Mouse (Mus musculus): Measurements from ENCODE around the gene Mfap4. TPM values are rescaled to one million over a fixed set of nuclear protein-coding genes. Genes with fewer than 3 reads are reported as not detected.

The Mfap4 gene
- total RNA-seq, 2 experiments from 2014 or later, result 10.2 to 12.2 TPM

DNA sequence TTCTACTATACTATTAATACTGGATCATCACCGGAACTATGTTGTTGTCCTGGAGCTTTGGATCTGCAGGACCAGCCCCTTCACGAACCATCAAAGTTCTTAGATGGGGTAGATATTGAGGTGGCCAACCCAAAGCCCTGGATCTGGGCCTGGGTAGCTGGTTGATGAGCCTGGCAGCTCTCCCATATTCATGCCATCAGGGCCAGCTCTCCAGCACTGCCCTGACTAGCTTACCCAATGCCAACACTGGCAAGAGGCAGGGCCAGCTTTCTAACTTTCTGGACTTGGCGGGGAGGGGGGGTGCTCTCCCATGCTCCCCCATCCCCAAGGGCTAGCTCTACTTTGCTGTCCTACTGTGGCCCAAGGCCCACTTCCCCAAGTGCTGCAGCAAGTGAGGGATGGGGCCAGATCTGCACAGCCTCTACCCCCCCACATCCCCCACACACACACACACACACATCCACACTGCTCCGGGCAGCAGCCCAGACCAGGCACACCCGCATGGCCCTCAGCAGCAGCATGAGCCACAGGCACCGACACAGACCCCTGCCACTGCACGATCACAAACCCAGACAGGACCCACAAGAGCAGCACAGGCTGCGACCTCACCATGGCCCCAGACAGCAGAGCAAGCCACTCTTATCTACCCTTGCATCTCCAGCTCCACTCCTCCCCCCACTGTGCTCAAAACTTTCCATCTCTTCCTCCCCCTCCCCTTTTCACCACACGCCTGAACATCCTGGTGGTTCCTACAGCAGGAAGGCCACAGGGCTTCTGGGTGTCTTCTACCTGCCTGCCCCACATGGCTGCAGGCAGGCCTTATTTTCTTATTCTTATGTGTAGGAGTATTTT is 3.8 kb upstream of the Mfap4 start:
- intact Hi-C loops (cut with DNase I), result no loop called here
- DNase-seq, result peak; percentile 73

DNA sequence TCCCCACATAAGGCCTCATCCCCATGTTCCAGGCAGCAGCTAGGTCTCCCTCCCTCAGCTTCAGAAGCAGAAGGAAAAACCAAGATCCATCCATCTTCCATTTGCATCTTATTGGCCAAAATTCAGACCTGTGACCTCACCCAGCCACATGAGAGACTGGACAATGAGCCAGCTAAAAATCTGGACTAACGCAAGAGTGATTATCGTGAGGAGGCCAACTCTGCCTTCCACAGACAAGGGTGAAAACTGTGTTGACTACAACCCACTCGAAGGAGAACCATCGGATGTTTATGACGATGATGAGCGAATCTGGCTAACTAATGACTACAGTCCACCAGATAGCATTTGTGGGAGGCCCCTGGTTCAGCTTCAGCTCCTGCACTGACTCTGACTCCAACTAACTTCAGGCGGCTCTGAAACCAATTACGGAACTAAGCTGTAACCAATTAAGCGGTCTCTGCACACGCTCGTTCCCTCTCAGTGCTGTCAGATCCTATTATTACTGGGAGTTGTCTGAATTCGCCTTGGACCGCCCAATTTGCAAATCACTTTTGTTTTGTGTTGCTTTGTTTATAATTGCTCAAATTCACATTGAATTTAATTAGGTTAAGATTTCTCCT is 1.9 kb upstream of the Mfap4 start:
- intact Hi-C loops (cut with DNase I), result no loop called here
- no peak for DNase-seq

DNA sequence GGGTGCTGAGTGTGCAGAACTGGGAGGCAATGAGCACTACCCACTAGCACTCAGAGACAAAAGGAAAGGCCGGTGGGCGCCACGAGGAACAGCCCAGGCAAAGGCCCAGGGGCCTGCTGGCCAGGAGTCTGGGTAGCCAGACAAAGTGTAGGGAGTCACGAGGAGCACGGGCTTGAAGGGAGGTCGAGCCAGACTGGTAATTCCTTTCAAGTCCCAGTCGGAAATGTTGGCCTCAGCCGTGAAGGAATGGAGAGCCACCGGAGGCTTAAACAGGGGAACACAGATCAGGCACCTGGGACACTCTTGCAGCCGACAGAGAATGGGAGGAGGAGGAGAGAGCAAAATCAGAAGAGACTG is 997 bp upstream of the Mfap4 start:
- DNase-seq, result peak; percentile 57
- intact Hi-C loops (cut with DNase I), result no loop called here

DNA sequence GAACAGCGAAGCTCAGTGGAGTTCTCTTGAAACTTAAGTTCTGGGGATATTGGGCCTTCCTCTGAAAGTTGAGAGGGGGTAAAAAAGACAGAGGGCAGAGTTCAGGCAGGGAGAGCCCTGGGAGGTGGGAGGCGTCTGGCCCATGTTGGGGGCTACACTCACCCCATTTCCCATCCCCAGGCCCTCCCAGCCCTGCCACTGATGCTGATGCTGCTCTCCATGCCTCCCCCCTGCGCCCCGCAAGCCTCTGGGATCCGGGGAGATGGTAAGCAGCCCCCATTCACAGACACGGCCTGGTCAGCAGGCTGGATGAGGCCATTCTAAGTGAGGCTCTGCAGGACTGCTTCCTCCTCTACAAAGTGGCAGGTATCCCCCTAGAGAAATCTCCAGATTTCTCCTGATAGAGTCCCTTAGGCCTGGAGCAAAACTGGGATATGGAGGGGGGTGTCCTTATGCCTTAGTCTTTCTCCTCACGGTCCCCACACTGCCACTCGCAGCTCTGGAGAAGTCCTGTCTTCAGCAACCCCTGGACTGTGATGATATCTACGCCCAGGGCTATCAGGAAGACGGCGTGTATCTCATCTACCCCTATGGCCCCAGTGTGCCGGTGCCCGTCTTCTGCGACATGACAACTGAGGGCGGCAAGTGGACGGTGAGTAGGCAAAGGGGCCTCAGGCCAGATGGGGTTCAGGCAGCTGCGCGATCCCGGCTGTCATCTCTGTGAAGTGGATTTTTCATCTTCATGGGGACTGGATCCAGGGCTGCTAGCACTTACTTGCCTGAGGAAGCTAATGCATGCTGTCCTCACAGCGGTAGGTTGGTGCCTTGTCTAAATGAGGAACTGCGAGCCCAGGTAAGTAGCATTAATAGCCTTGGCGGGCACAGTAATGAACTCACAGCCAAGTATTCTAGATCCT is 568 bp downstream of the Mfap4 start:
- DNase-seq, result no peak
- intact Hi-C loops (cut with DNase I), result no loop called here

DNA sequence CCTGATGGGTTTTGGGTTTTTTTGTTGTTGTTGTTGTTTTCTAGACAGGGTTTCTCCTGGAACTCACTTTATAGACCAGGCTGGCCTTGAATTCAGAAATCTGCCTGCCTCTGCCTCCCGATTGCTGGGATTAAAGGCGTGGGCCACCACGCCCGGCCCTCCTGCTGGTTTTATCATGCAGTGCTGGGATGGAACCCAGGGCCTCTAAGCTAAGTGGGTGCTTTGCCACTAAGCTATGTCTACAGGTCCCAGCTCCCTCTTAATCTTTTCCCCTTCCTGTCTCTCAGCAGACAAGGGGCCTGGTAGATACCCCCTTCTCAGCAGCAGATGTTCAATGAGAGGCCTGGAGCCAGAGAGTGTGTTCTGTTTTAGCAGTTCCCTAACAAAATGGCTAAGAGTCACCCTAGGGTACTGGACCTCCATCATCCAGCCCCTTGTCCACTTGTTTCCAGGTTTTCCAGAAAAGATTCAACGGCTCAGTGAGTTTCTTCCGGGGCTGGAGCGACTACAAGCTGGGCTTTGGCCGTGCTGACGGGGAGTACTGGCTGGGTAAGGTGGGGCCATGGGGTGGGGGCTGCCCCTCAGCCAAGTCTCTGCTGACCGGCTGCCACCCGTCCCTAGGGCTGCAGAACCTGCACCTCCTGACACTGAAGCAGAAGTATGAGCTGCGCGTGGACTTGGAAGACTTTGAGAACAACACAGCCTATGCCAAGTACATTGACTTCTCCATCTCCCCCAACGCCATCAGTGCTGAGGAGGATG is 1.4 kb downstream of the Mfap4 start:
- peak; percentile 64 for DNase-seq
- intact Hi-C loops (cut with DNase I), result no loop called here

DNA sequence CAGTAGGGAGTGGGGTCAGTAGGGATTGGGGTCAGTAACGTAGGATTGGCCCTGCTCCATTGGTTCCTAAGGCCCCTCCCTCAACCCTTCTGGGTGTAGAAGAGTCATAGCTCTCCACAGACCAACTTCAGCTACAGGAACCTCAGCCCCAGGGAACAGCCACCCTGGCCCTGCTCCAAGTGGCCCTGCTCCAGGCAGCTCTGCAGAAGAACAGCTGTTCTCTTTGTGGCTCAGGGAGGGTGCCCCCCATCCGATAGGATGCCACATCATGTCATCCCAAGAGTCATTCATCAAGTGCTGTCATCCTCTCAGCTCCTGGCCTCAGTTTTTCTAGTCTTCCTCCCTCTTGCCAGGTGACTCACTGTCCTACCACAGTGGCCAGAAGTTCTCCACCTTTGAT is 2.2 kb downstream of the Mfap4 start:
- intact Hi-C loops (cut with DNase I), result no loop called here
- peak; percentile 90 for DNase-seq

DNA sequence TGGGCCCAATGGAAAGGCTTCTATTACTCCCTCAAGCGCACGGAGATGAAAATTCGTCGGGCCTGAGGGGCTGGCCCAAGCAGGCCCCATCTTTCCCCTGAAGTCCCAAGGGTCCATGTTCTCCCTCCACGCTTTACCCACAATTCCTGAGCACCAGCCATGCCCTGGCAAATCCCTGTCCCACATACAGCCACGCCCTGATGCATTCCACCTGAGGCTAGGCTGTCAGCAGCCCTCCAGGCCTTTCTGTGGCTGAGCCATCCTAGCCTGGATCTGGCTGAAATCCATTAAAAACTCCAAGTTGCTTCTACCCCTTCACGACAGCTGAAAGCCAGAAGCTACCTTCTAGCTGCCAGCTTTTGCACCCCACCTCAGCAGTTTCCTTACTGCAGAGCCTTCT is 2.7 kb downstream of the Mfap4 start:
- no peak for DNase-seq
- intact Hi-C loops (cut with DNase I), result no loop called here

DNA sequence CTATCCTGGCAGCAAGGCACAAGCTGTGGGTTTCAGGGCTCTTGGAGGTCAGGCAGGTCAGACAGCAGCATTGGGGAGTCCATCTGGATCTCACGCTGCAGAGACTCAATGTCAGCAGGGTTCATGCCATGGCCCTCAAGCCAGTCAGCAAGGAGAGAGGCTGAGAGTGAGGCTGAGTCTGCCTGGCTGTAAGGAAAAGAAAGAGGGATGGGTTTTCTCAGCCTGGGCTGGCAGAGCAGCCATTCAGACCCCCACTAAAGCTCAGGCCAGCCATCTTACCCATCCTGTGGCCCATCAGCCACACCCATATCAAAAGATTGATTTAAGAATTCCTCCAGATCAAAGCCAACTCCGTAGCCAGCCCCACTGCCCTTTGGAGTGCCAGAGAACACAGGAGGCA is 3.9 kb downstream of the Mfap4 start:
- DNase-seq, result no peak
- intact Hi-C loops (cut with DNase I), result no loop called here

DNA sequence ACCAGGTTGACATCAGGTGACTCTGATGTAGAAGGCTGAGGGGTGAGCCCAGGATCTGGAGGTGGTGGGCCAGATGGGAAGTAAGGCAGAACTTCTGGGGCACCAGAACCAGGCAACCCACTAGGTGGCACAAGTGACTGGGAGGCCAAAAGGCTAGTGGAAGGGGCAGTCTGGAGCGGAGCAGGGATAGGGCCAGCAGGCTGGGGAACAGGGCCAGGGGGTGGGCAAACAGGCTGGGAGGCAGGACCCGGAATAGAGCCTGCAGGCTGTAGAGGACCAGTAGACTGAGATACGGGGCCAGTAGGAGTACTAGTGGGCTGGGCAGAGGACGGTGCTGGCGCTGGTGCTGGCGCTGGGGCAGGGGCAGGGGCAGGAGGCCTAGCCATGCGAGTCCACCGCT is 4.6 kb downstream of the Mfap4 start:
- intact Hi-C loops (cut with DNase I), result no loop called here
- no peak for DNase-seq

DNA sequence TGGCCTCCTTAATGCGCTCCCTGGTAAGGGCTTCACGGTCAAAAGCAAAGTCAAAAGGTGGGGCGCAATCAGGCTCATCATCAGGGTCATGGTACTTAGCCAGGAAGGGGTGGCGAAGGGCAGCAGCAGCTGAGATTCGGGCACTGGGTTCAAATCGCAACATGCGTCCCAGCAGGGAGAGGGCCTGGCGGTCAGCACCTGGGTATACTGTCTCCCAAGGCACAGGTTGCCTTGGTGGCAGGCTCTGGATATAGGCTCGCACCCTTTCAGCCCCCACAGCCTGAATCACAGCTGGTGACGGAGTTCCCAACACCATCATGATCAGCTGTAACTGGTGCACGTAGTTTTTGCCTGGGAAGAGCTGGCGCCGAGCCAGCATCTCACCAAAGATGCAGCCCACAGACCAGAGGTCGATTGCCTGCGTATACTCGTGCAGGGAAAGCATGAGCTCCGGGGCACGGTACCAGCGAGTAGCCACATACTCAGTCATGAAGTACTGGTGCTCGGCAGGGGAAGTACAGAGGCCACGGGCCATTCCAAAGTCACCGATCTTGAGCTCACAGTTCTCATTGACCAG is 5.8 kb downstream of the Mfap4 start:
- DNase-seq, result no peak
- intact Hi-C loops (cut with DNase I), result no loop called here

DNA sequence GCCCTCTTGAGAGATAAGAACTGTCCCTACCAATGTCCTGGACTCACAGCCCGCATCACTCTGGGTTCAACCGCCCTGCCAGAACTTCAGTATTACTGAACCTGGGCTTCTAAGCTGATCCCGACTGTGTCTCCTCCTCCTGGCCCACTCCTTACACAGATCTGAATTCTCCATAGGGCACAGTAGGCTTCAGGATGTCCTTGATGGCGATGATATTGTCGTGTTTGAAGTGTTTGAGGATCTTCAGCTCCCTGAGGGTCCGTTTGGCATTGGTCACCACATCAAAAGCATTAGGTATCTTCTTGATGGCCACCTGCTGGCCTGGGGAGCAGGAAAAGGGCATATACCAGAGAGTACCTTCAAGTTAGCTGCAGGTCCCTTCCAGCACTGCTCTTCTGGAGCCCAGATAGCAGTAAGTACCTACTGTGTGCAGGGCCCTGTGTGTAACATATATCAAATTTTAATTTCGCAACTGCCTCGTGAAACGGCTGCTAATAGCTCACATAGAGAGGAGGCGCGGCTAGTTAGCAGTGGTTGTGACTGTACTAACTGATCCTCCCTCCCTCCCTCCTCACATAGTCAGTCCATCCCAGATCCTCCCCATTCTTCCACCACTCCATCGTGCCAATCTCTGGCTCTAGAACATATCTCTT is 7.6 kb downstream of the Mfap4 start:
- DNase-seq, result no peak
- intact Hi-C loops (cut with DNase I), result no loop called here

DNA sequence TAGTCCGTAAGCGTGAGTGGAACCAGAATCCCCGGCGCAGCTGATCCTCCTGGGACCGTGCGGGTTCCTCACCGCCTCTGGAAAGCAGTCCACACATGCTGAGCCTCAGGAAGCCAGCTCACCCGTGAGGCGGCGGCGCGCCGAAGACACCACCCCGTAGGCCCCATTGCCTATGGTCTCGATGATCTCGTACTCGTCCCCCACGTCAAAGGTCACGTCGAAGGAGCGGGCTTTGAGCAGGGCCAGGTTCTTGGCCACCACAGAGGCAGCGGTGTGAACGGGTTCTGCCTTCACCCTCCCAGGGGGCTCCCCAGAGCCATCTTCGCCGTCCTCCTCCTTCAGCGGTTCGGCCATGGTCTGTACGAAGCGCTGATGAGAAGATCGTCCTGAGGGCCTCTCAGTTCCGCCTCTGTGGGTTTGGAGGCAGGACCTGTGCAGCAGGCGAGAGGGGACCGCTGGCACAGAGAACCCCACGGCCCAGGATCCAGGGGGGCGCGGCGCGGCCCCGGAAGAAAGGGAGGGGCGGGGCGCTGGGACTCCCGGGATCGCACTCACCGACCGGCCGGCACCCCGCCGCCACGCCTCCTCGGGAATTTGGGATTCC is 8.4 kb downstream of the Mfap4 start:
- intact Hi-C loops (cut with DNase I), result no loop called here

DNA sequence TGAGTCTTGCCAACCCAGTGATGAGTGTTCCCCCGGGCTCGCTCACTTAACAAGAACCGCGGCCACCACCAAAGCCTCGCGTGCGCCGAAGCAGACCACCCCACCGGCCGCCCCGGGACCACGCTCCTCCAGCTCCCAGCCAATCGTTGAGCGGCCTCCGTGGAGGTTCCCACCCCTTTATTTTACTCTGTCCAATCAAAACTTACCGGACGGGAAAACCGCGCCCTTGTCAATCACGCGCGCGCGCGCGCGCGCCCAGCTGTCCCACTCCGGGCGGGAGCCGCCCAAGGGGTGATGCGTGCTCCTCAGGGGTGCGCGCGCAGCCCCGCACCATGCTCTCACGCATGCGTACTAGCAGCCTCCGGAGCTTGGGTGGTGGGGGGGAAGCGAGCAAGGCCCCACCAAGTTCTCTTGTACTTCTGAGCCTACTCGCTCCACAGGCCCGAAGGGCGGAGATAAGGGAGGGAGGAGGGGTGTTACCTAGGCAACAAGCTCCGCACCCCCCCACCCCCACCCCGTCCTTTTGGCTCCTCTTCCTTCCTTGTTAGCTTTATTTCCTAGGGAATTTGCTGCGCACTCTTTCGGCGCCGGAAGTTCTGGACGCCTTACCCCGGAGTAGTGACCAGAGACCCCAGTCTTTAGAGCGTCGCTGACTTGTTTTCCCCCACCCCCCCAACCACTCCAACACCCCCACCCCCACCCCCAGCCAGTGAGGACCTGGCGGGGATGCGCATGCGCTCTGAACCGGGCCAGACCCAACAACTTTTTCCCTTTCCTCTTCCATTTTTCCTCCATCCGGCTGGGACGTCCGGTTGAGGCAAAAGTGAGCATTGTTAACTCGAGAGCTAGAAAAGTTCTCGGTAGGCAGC is 9.1 kb downstream of the Mfap4 start, which contains the start of gene Mapk7:
Mapk7 (minus strand) TSS at position 278 of the 869 bp plus-strand sequence.
- DNase-seq, result peak; percentile 99
- intact Hi-C loops (cut with DNase I), result no loop called here

More for the DNA sequence above, 8.4 kb downstream of the Mfap4 start:
- DNase-seq, result no peak

DNA sequence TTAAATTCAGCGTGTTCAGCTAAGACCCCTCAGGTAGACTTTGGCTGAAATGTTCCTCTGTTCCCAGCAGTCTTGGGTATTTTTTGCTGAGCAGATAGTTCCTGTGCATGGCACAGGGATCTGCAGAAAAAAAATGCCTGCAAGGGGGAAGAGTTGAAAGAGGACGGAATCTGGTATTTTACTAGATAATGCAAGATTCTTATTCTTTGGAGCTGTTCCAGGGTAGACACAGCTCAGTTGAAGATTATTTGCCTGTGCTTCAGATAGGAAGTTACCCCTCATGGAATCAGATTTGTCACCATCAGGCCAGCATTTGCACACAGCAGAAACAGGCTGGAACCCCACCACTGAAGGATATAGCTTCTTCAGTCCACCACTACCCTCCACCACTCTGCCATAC is 10.3 kb downstream of the Mfap4 start:
- intact Hi-C loops (cut with DNase I), result no loop called here

DNA sequence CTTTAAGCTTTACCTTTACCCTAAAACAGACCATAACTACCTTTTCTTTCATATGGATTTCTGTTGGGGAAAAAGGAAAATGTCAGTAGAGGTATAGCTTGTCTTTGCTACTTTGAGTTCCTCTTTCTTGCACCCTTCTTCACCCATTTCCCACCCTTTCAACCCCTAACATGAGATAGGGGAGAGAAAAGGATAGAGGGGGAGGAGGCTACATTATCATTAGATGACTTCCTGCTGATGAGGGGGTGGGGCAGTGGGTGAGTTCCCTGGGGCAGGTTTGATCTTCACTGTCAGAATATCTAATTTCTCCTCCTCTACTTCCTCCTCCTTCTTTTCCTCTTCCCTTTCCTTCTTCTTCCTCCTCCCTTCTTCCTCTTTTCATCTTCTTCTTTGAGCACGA is 12.3 kb downstream of the Mfap4 start:
- intact Hi-C loops (cut with DNase I), result no loop called here

More for the DNA sequence above, 10.3 kb downstream of the Mfap4 start:
- DNase-seq, result no peak

DNA sequence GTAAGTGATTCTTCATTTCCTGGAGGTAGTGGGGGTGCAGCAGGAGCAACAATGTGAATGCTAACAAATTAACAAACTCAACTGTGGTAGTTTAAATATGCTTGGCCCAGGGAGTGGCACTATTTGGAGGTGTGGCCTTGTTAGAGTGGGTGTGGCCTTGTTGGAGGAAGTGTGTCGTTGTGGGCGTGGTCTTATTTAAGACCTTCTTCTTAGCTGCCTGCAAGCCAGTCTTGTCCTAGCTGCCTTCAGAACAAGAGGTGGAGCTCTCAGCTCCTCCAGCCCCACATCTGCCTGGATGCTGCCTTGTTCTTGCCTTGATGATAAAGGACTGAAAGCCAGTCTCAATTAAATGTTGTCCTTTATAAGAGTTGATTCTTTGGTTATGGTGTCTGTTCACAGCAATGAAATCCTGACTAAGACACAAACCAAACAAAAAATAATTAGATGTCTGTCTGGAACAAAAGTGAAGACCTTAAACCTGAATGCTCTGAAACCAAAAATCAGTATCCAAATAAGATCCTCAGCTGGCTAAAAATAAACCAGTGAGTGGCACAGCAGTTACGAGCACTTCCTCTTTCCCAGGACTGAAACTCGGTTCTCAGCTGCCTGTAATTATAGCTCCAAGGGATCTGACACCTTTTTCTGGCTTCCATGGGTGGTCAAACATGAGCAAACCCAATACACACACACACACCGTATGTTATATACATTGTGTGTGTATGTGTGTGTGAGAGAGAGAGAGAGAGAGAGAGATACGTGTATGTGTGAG is 13.7 kb downstream of the Mfap4 start:
- no peak for DNase-seq
- intact Hi-C loops (cut with DNase I), result no loop called here

More for the DNA sequence above, 12.3 kb downstream of the Mfap4 start:
- DNase-seq, result no peak

DNA sequence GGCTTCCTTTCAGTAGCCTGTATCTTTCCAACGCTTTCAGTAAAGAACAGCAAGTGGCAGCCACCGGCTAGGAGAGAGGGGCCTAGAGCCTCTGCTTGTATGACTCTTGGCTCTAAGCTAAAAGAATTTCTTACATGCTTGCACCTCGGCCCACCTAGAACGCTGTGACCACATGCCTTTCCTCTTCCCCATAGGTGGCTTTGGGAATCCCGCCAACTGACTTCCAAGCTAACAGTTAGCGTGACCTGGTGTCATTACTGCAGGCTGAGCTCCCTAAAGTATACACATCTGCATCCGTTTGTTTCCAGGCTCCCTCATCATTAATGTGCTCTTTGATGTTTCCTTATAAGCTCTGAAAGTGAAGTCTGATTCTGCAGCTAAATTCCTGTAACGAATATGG is 18.7 kb downstream of the Mfap4 start:
- intact Hi-C loops (cut with DNase I), result loop anchor here (5.0 kb wide), 1 partner anchor 87 kb away; no protein-coding TSS in a partner anchor
- no peak for DNase-seq

Measured in left cerebral cortex, postnatal 4 days (tissue).